Mouse (Mus musculus): ENCODE measurements around the gene Styxl1. TPM values are rescaled to one million over a fixed set of nuclear protein-coding genes. Genes with fewer than 3 reads are reported as not detected.

Styxl1 gene
- polyA plus RNA-seq, 1 experiment: not detected

GRCm38 (mm10) chr5:135707039-135707438 lies 71.1 kb downstream of the Styxl1 start:
- TF ChIP-seq CTCF (IDR thresholded peaks at IDR 0.05; ENCODE audit: extremely low read depth, insufficient read depth, insufficient read length, insufficient replicate concordance): no peak
- no peak for TF ChIP-seq POLR2A (IDR thresholded peaks at IDR 0.05; ENCODE audit: low read depth, low read length)
- Histone ChIP-seq H3K27me3 (ENCODE audit: control insufficient read depth, insufficient read depth, low read length) (no peaks in the 10 kb centered on the region), H3K27ac (ENCODE audit: insufficient read depth, low read length) (peak overlapping the region; percentile 30; the same call in 1 of the 2 replicates), H3K36me3 (ENCODE audit: control insufficient read depth, insufficient read depth, low read length) (no peaks in the 10 kb centered on the region), H3K4me1 (ENCODE audit: control insufficient read depth, insufficient read depth, insufficient read length) (peaks cover 17% of the 10 kb centered on the region; the same call in 1 of the 2 replicates), H3K4me3 (ENCODE audit: extremely low read depth, insufficient read depth, insufficient read length) (no peak overlapping the region)
- no peak for DNase-seq (ENCODE audit: low read depth in 1 of 2, low spot score in 2 of 2)
- WGBS: 86% methylated on average over 13 of the region's 13 CpGs

- no peak overlapping the region for H3K27ac ChIP-seq (ENCODE audit: insufficient read depth, low read length)
- H3K4me1 ChIP-seq (ENCODE audit: control insufficient read depth, insufficient read depth, insufficient read length): peaks cover 10% of the 10 kb centered on the region; the same call in 1 of the 2 replicates
- no peaks in the 10 kb centered on the region for H3K36me3 ChIP-seq (ENCODE audit: control insufficient read depth, insufficient read depth, low read length)
- no peak overlapping the region for H3K4me3 ChIP-seq (ENCODE audit: extremely low read depth, insufficient read depth, insufficient read length)
- whole genome bisulfite sequencing: 90% methylated on average over 4 of the region's 4 CpGs
- no peak for DNase-seq (ENCODE audit: low read depth in 1 of 2, low spot score in 2 of 2)
- no peaks in the 10 kb centered on the region for H3K27me3 ChIP-seq (ENCODE audit: control insufficient read depth, insufficient read depth, low read length)
- TF ChIP-seq CTCF (IDR thresholded peaks at IDR 0.05; ENCODE audit: extremely low read depth, insufficient read depth, insufficient read length, insufficient replicate concordance) (no peak), POLR2A (IDR thresholded peaks at IDR 0.05; ENCODE audit: low read depth, low read length) (no peak)
Measured at GRCm38 (mm10) chr5:135705383-135705782, 72.8 kb downstream of the Styxl1 start.

GRCm38 (mm10) chr5:135703431-135703830 lies 74.8 kb downstream of the Styxl1 start:
- Histone ChIP-seq H3K36me3 (ENCODE audit: control insufficient read depth, insufficient read depth, low read length) (0 out of 2 replicates have a peak, but pooled peaks cover 2% of the 10 kb centered on the region), H3K4me1 (ENCODE audit: control insufficient read depth, insufficient read depth, insufficient read length) (peaks cover 10% of the 10 kb centered on the region; the same call in 1 of the 2 replicates), H3K27me3 (ENCODE audit: control insufficient read depth, insufficient read depth, low read length) (no peaks in the 10 kb centered on the region), H3K4me3 (ENCODE audit: extremely low read depth, insufficient read depth, insufficient read length) (no peak overlapping the region), H3K27ac (ENCODE audit: insufficient read depth, low read length) (no peak overlapping the region)
- TF ChIP-seq CTCF (IDR thresholded peaks at IDR 0.05; ENCODE audit: extremely low read depth, insufficient read depth, insufficient read length, insufficient replicate concordance) (no peak), POLR2A (IDR thresholded peaks at IDR 0.05; ENCODE audit: low read depth, low read length) (no peak)
- WGBS: 92% methylated on average over 7 of the region's 7 CpGs
- DNase-seq (ENCODE audit: low read depth in 1 of 2, low spot score in 2 of 2): no peak

GRCm38 (mm10) chr5:135702682-135703192 lies 75.4 kb downstream of the Styxl1 start:
- 0 out of 2 replicates have a peak, but pooled peaks cover 2% of the 10 kb centered on the region for H3K36me3 ChIP-seq (ENCODE audit: control insufficient read depth, insufficient read depth, low read length)
- 8% methylated on average over 15 of the region's 15 CpGs for WGBS
- no peak overlapping the region for H3K4me3 ChIP-seq (ENCODE audit: extremely low read depth, insufficient read depth, insufficient read length)
- peak overlapping the region; percentile 75 for H3K27ac ChIP-seq (ENCODE audit: insufficient read depth, low read length)
- H3K4me1 ChIP-seq (ENCODE audit: control insufficient read depth, insufficient read depth, insufficient read length): peaks cover 8% of the 10 kb centered on the region; the same call in 1 of the 2 replicates
- TF ChIP-seq POLR2A (IDR thresholded peaks at IDR 0.05; ENCODE audit: low read depth, low read length) (no peak), CTCF (IDR thresholded peaks at IDR 0.05; ENCODE audit: extremely low read depth, insufficient read depth, insufficient read length, insufficient replicate concordance) (peak; percentile 37; the same call in 1 of the 2 replicates)
- peak; percentile 50 to 52 for DNase-seq (ENCODE audit: low read depth in 1 of 2, low spot score in 2 of 2)
- H3K27me3 ChIP-seq (ENCODE audit: control insufficient read depth, insufficient read depth, low read length): no peaks in the 10 kb centered on the region

GRCm38 (mm10) chr5:135702190-135702589 lies 76.0 kb downstream of the Styxl1 start:
- Histone ChIP-seq H3K27me3 (ENCODE audit: control insufficient read depth, insufficient read depth, low read length) (no peaks in the 10 kb centered on the region), H3K4me1 (ENCODE audit: control insufficient read depth, insufficient read depth, insufficient read length) (peaks cover 7% of the 10 kb centered on the region; the same call in 1 of the 2 replicates), H3K4me3 (ENCODE audit: extremely low read depth, insufficient read depth, insufficient read length) (no peak overlapping the region), H3K27ac (ENCODE audit: insufficient read depth, low read length) (peak overlapping the region; percentile 75; the same call in 1 of the 2 replicates), H3K36me3 (ENCODE audit: control insufficient read depth, insufficient read depth, low read length) (0 out of 2 replicates have a peak, but pooled peaks cover 2% of the 10 kb centered on the region)
- TF ChIP-seq CTCF (IDR thresholded peaks at IDR 0.05; ENCODE audit: extremely low read depth, insufficient read depth, insufficient read length, insufficient replicate concordance) (no peak), POLR2A (IDR thresholded peaks at IDR 0.05; ENCODE audit: low read depth, low read length) (no peak)
- 58% methylated on average over 6 of the region's 6 CpGs for WGBS
- no peak for DNase-seq (ENCODE audit: low read depth in 1 of 2, low spot score in 2 of 2)

- no peak for TF ChIP-seq CTCF (IDR thresholded peaks at IDR 0.05; ENCODE audit: extremely low read depth, insufficient read depth, insufficient read length, insufficient replicate concordance)
- TF ChIP-seq POLR2A (IDR thresholded peaks at IDR 0.05; ENCODE audit: low read depth, low read length): no peak
- H3K4me1 ChIP-seq (ENCODE audit: control insufficient read depth, insufficient read depth, insufficient read length): peaks cover 4% of the 10 kb centered on the region; the same call in 1 of the 2 replicates
- 94% methylated on average over 4 of the region's 4 CpGs for WGBS
- no peak overlapping the region for H3K27ac ChIP-seq (ENCODE audit: insufficient read depth, low read length)
- H3K36me3 ChIP-seq (ENCODE audit: control insufficient read depth, insufficient read depth, low read length): 0 out of 2 replicates have a peak, but pooled peaks cover 2% of the 10 kb centered on the region
- no peak for DNase-seq (ENCODE audit: low read depth in 1 of 2, low spot score in 2 of 2)
- no peak overlapping the region for H3K4me3 ChIP-seq (ENCODE audit: extremely low read depth, insufficient read depth, insufficient read length)
- H3K27me3 ChIP-seq (ENCODE audit: control insufficient read depth, insufficient read depth, low read length): no peaks in the 10 kb centered on the region
Measured at GRCm38 (mm10) chr5:135701601-135702000, 76.6 kb downstream of the Styxl1 start.

GRCm38 (mm10) chr5:135697711-135698111 lies 80.5 kb downstream of the Styxl1 start:
- Histone ChIP-seq H3K4me3 (ENCODE audit: extremely low read depth, insufficient read depth, insufficient read length) (no peak overlapping the region), H3K4me1 (ENCODE audit: control insufficient read depth, insufficient read depth, insufficient read length) (peaks cover under 1% of the 10 kb centered on the region; the same call in 1 of the 2 replicates), H3K27ac (ENCODE audit: insufficient read depth, low read length) (no peak overlapping the region), H3K27me3 (ENCODE audit: control insufficient read depth, insufficient read depth, low read length) (no peaks in the 10 kb centered on the region), H3K36me3 (ENCODE audit: control insufficient read depth, insufficient read depth, low read length) (0 out of 2 replicates have a peak, but pooled peaks cover 2% of the 10 kb centered on the region)
- DNase-seq (ENCODE audit: low read depth in 1 of 2, low spot score in 2 of 2): no peak
- 78% methylated on average over 5 of the region's 5 CpGs for WGBS
- TF ChIP-seq POLR2A (IDR thresholded peaks at IDR 0.05; ENCODE audit: low read depth, low read length): no peak
- no peak for TF ChIP-seq CTCF (IDR thresholded peaks at IDR 0.05; ENCODE audit: extremely low read depth, insufficient read depth, insufficient read length, insufficient replicate concordance)

Other genes with a start within 250 kb of the Styxl1 start
- 18.3 and 21.8 TPM in 2 replicates for gene Hip1, start 233.3 kb downstream of the Styxl1 start, polyA plus RNA-seq (2012; rRNA removed)
- not detected in 2 replicates for gene Ccl26, start 214.8 kb downstream of the Styxl1 start, polyA plus RNA-seq (2012; rRNA removed)
- 1.0 and 2.8 TPM in 2 replicates for gene Ccl24, start 205.3 kb downstream of the Styxl1 start, polyA plus RNA-seq (2012; rRNA removed)
- gene Rhbdd2, start 145.8 kb downstream of the Styxl1 start, polyA plus RNA-seq (2012; rRNA removed): 23.5 and 25.2 TPM in 2 replicates
- 50.8 and 56.2 TPM in 2 replicates for gene Por, start 108.4 kb downstream of the Styxl1 start, polyA plus RNA-seq (2012; rRNA removed)
- 16.1 and 17.3 TPM in 2 replicates for gene Tmem120a, start 33.9 kb downstream of the Styxl1 start, polyA plus RNA-seq (2012; rRNA removed)
- 200 and 320 TPM in 2 replicates for gene Mdh2, start 95 bp upstream of the Styxl1 start, polyA plus RNA-seq (2012; rRNA removed)
- 0.05 and 0.06 TPM in 2 replicates for gene Srrm3, start 28.5 kb upstream of the Styxl1 start, polyA plus RNA-seq (2012; rRNA removed)
- 34.0 and 70.5 TPM in 2 replicates for gene Hspb1, start 109.5 kb upstream of the Styxl1 start, polyA plus RNA-seq (2012; rRNA removed)
- 40.9 and 50.0 TPM in 2 replicates for gene Ywhag, start 156.2 kb upstream of the Styxl1 start, polyA plus RNA-seq (2012; rRNA removed)
- 2.0 and 2.4 TPM in 2 replicates for gene Ssc4d, start 196.1 kb upstream of the Styxl1 start, polyA plus RNA-seq (2012; rRNA removed)
- gene Zp3, start 201.7 kb upstream of the Styxl1 start, polyA plus RNA-seq (2012; rRNA removed): not detected in 2 replicates
- 25.6 and 32.8 TPM in 2 replicates for gene Dtx2, start 216.4 kb upstream of the Styxl1 start, polyA plus RNA-seq (2012; rRNA removed)